Mouse (Mus musculus) C2C12 (cell line): ENCODE data around the gene Usp10. TPM values are rescaled to one million over a fixed set of nuclear protein-coding genes. Genes with fewer than 3 reads are reported as not detected.
A peak's percentile ranks its signal among the peaks of the same experiment; 100 is the strongest.

Experiments used
- H3K27me3 ChIP-seq: one replicate; pipeline ENCODE4 v1.6.1; 2011; ENCODE audit not compliant: control insufficient read depth, insufficient read depth, insufficient read length
- H3K36me3 ChIP-seq: one replicate; pipeline ENCODE4 v1.6.1; 2011; ENCODE audit not compliant: control insufficient read depth, insufficient read depth
- H3K4me3 ChIP-seq: one replicate; pipeline ENCODE4 v1.5.1; 2011; ENCODE audit warnings: mild to moderate bottlenecking, control low read depth; ENCODE audit not compliant: poor library complexity, insufficient read depth, severe bottlenecking
- H3K79me2 ChIP-seq: one replicate; pipeline ENCODE4 v1.6.1; 2011; ENCODE audit not compliant: control insufficient read depth, insufficient read depth
- H3K79me3 ChIP-seq: one replicate; pipeline ENCODE4 v1.6.1; 2011; ENCODE audit warnings: low read depth, control low read depth
- H3ac ChIP-seq: one replicate; pipeline ENCODE3; 2011; ENCODE audit warnings: low read depth; ENCODE audit not compliant: control insufficient read depth, insufficient read length
- CEBPB ChIP-seq: IDR thresholded peaks from one replicate; pipeline ENCODE4 v1.6.1; 2011; ENCODE audit warnings: low read depth, mild to moderate bottlenecking, control low read depth, moderate library complexity
- CTCF ChIP-seq: IDR thresholded peaks from one replicate; pipeline ENCODE4 v1.5.1; 2011; ENCODE audit not compliant: control insufficient read depth, insufficient read depth, insufficient read length
- FOSL1 ChIP-seq: IDR thresholded peaks from one replicate; pipeline ENCODE4 v1.8.0; 2011; ENCODE audit warnings: mild to moderate bottlenecking, low read length; ENCODE audit not compliant: poor library complexity, insufficient read depth, severe bottlenecking
- MAX ChIP-seq: IDR thresholded peaks from one replicate; pipeline ENCODE4 v1.6.1; 2011; ENCODE audit warnings: mild to moderate bottlenecking, control low read depth
- MYOD1 ChIP-seq: IDR thresholded peaks from one replicate; pipeline ENCODE4 v1.6.1; 2011; ENCODE audit warnings: low read depth; ENCODE audit not compliant: control insufficient read depth, insufficient read length
- MYOG ChIP-seq: IDR thresholded peaks from one replicate; pipeline ENCODE4 v1.6.1; 2011; ENCODE audit not compliant: control insufficient read depth, insufficient read length; ENCODE audit errors: extremely low read depth
- USF1 ChIP-seq: IDR thresholded peaks from one replicate; pipeline ENCODE4 v1.6.1; 2011; ENCODE audit warnings: low read depth, mild to moderate bottlenecking, control low read depth, moderate library complexity
- polyA plus RNA-seq: library from polyadenylated mRNA; unstranded; fragments of >200 nt; fragmentation: generic; extraction: Trizol; gene quantifications from one replicate; pipeline ENCODE4 v1.2.1, GENCODE M21; 2012; ENCODE audit warnings: missing spikeins

The Usp10 gene
- polyA plus RNA-seq, 1 experiment = 101 TPM

DNA sequence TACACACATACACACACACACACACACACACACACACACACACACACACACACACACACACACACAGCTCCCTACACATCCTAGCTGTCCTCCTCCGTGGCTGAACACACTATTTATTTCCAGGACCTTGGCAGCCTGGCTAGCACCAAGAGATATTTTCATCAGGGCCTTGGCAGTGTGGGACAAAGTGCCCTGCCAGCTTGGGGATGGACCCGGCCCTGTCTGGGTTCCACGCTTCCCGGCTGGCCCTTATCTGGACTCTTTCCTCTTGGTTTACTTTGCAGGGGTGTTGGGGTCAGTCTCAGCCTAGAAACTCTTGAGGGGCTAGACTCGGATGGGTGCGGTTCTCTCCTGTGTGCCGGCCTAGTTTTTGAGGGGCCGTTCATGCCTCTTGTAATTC lies 90.3 kb downstream of the Usp10 start:
- Histone ChIP-seq H3ac (no peak overlapping the region), H3K79me3 (no peaks in the 10 kb centered on the region), H3K4me3 (no peak overlapping the region), H3K79me2 (no peaks in the 10 kb centered on the region), H3K36me3 (no peaks in the 10 kb centered on the region), H3K27me3 (peaks cover 10% of the 10 kb centered on the region)
- TF ChIP-seq MYOG = no peak
- no peak for TF ChIP-seq MYOD1
- TF ChIP-seq CTCF = no peak
- TF ChIP-seq FOSL1 = no peak
- TF ChIP-seq USF1 = no peak
- no peak for TF ChIP-seq MAX
- TF ChIP-seq CEBPB = no peak

DNA sequence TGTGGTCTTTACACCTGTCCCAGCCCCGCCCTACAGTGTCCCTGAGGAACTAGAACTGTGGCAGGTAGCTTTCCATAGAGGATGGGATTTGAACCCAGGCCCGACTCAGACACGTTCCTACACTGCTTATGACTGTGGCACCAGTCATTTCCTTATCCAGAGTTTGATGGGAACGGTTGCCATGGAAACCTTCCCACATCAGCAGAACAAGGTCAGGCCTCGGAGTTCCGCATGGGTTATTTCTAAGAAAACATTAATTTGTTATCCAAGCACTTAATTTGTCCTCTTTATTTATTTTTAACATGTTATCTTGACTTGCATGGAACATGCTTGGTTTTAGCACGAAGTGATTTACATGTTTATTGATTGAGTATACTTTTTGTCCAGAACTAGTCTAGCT lies 91.6 kb downstream of the Usp10 start:
- no peaks in the 10 kb centered on the region for H3K36me3 ChIP-seq
- no peak overlapping the region for H3ac ChIP-seq
- no peaks in the 10 kb centered on the region for H3K79me3 ChIP-seq
- no peak overlapping the region for H3K4me3 ChIP-seq
- H3K27me3 ChIP-seq = peaks cover 5% of the 10 kb centered on the region
- TF ChIP-seq CEBPB (no peak), MYOD1 (no peak), USF1 (no peak)
- H3K79me2 ChIP-seq = no peaks in the 10 kb centered on the region

DNA sequence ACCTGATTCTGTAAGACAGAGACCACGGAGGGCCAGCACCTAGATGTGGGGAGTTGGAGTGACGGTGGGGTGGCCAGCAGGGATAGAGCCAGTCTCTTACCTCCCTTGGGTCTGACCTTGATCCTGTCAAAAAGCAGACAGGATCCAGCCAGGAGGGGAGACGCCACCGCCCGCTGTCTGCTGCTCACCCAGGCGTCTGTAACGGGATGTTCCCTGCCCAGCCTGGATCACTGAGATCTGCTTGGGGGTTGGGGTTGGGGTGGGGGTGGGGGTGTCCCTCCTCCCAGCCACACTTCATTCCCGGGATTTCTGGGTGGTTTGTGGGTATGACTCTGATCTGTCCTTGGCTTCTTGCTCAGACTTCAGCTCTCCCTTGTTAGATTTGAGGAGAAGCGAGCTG lies 92.2 kb downstream of the Usp10 start:
- Histone ChIP-seq H3K79me3 (no peaks in the 10 kb centered on the region), H3K36me3 (no peaks in the 10 kb centered on the region), H3K27me3 (peaks cover 3% of the 10 kb centered on the region), H3K79me2 (no peaks in the 10 kb centered on the region), H3ac (no peak overlapping the region), H3K4me3 (no peak overlapping the region)
- no peak for TF ChIP-seq MYOG
- TF ChIP-seq FOSL1 = no peak
- TF ChIP-seq CTCF = no peak
- no peak for TF ChIP-seq USF1
- TF ChIP-seq MAX = no peak
- no peak for TF ChIP-seq MYOD1

DNA sequence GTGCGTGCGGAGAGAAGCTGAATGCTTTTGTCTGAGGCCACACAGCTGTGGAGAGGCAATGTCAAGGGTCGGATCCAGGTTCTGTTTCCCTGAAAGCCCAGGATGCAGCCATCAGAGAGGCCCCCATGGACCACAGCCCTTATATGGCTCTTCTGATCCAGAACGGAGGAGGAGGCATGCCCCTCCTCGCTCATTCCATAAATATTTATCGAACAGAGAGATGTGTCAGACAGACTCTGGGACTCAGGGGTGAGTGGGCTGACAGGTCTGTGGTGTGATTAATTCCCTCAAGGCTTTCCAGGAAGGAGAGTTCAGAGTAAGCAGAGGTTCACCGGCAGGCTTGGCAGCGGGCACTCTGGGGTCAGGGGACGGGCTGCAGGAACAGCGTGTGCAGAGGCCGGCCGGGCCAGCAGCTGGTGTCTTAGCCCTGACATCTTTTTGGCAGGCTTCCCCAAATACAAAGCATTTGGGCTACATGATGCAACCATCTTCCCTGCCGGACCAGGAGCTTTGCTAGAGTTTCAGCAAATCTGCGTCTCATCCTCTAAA lies 94.1 kb downstream of the Usp10 start:
- no peaks in the 10 kb centered on the region for H3K79me3 ChIP-seq
- H3K36me3 ChIP-seq = no peaks in the 10 kb centered on the region
- H3ac ChIP-seq = no peak overlapping the region
- no peak overlapping the region for H3K4me3 ChIP-seq
- H3K27me3 ChIP-seq = peaks cover under 1% of the 10 kb centered on the region
- TF ChIP-seq CEBPB (peak; percentile 79), MYOD1 (peak; percentile 79), MAX (peak; percentile 47), MYOG (no peak)
- H3K79me2 ChIP-seq = no peaks in the 10 kb centered on the region

DNA sequence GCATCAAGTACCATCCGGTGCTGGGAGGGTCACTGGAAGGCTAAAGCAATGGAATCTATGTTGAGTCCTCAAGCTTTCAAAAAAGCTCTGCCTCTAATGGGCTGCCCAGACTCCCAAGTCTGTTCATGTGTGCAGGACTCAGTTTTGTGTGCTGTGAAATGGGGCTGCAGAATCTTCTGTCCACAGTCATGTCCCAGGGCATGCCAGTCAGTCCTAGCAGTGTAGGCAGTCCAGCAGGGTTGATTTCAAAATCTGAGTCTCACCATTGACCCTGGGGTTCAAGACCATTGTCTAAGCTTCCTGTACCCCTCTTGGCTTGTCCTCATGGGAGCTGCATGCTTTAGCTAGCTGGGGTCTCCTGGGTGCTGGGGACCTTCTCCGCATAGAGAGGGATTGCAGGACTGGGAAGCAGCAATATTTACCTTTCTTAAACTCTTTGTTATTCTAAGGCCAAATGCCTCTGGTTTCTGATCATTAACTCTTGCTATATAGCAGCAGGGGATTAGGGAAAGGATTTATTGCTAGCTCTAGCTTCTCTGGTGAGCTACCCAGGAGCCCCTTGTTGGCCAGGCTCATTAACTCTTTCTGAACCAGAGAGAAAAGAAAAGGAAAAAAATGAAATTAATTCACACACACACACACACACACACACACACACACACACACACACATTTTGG lies 94.7 kb downstream of the Usp10 start:
- no peaks in the 10 kb centered on the region for H3K79me3 ChIP-seq
- no peak overlapping the region for H3K4me3 ChIP-seq
- no peaks in the 10 kb centered on the region for H3K36me3 ChIP-seq
- H3ac ChIP-seq = no peak overlapping the region
- H3K79me2 ChIP-seq = no peaks in the 10 kb centered on the region
- TF ChIP-seq USF1 (no peak), MAX (no peak), CTCF (no peak), FOSL1 (no peak), CEBPB (no peak), MYOG (no peak), MYOD1 (no peak)
- H3K27me3 ChIP-seq = peaks cover 6% of the 10 kb centered on the region

DNA sequence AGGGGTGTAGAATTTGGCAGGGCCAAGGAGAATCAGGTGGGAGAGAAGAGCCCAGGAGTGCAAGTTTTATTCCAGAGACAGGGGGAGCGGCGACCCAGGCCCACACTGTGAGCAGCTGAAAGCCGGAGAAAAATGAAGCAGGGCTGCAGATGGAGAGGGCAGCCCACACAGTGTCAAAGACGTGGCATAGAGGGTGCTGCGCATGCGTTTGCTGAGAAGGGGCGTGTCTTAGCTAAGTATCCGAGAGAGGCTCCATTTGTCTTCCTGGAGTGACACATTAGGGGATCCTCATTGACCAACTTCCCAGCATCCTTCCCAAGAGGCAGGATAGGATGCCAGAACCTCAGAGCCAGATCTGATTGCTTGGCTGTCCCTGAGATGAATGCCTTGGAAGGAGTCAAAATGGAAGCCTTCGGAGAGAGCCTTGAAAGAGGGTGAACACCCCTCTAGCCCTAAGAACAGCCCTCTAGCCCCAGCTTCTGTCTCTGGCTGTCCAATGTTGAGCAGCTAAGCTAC lies 96.5 kb downstream of the Usp10 start:
- Histone ChIP-seq H3ac (no peak overlapping the region), H3K27me3 (peaks cover 20% of the 10 kb centered on the region), H3K4me3 (no peak overlapping the region), H3K79me3 (no peaks in the 10 kb centered on the region), H3K36me3 (no peaks in the 10 kb centered on the region), H3K79me2 (no peaks in the 10 kb centered on the region)
- TF ChIP-seq MYOG (no peak), FOSL1 (no peak), USF1 (no peak), CTCF (no peak)

Other genes with a start within 250 kb of the Usp10 start
- not detected for gene Wfdc1, start 244.0 kb upstream of the Usp10 start, polyA plus RNA-seq
- 0.02 TPM for gene Atp2c2, start 210.4 kb upstream of the Usp10 start, polyA plus RNA-seq
- gene Tldc1, start 131.9 kb upstream of the Usp10 start, polyA plus RNA-seq = 6.6 TPM
- gene Cotl1, start 69.8 kb upstream of the Usp10 start, polyA plus RNA-seq = 453 TPM
- gene Klhl36, start 48.1 kb upstream of the Usp10 start, polyA plus RNA-seq = 2.7 TPM
- gene Gm20388, start 481 bp downstream of the Usp10 start, polyA plus RNA-seq = 15.0 TPM
- 0.13 TPM for gene Crispld2, start 82.1 kb downstream of the Usp10 start, polyA plus RNA-seq
- 32.4 TPM for gene Zdhhc7, start 191.1 kb downstream of the Usp10 start, polyA plus RNA-seq
- 3.5 TPM for gene 6430548M08Rik, start 203.8 kb downstream of the Usp10 start, polyA plus RNA-seq